Mouse (Mus musculus) embryonic facial prominence, embryonic 11.5 days (tissue): ENCODE data around the gene Cdk5. TPM values are rescaled to one million over a fixed set of nuclear protein-coding genes. Genes with fewer than 3 reads are reported as not detected.

Experiments used
- ATAC-seq: fragments of 200-750 bp; cut with Nextera tagmentation; replicated peaks from 2 replicates; pipeline ENCODE4 v1.8.0; 2017; ENCODE audit warnings: low read depth; ENCODE audit not compliant: insufficient number of reproducible peaks, low FRiP score, low TSS enrichment
- DNase-seq: peaks from one replicate; pipeline ENCODE4 v3.0.0-alpha.2; 2015; ENCODE audit warnings: low spot score
- H3K27ac ChIP-seq: fragments of 300-500 bp; sonication (generic); replicated peaks from 2 replicates; pipeline ENCODE4 v1.5.1; 2014; ENCODE audit warnings: mild to moderate bottlenecking, low read depth, low read length, control low read depth
- H3K27me3 ChIP-seq: fragments of 300-500 bp; sonication (generic); 2 replicates; pipeline ENCODE4 v1.6.1; 2014; ENCODE audit warnings: mild to moderate bottlenecking, low read length, moderate library complexity, mixed read lengths; ENCODE audit not compliant: control insufficient read depth, insufficient read depth
- H3K36me3 ChIP-seq: fragments of 300-500 bp; sonication (generic); replicated peaks from 2 replicates; pipeline ENCODE4 v1.6.1; 2014; ENCODE audit warnings: low read depth, mild to moderate bottlenecking, low read length, moderate library complexity, mixed read lengths; ENCODE audit not compliant: control insufficient read depth, insufficient read depth
- H3K4me1 ChIP-seq: fragments of 300-500 bp; sonication (generic); 2 replicates; pipeline ENCODE4 v1.6.1; 2014; ENCODE audit warnings: low read length, mixed read lengths; ENCODE audit not compliant: control insufficient read depth, insufficient read depth
- H3K4me2 ChIP-seq: fragments of 300-500 bp; sonication (generic); 2 replicates; pipeline ENCODE4 v1.6.1; 2014; ENCODE audit warnings: low read depth, mild to moderate bottlenecking, control low read depth, low read length, moderate library complexity
- H3K4me3 ChIP-seq: fragments of 300-500 bp; sonication (generic); 2 replicates; pipeline ENCODE4 v1.5.1; 2014; ENCODE audit warnings: low read depth, low read length, control low read depth
- H3K9ac ChIP-seq: fragments of 300-500 bp; sonication (generic); replicated peaks from 2 replicates; pipeline ENCODE4 v1.6.1; 2014; ENCODE audit warnings: mild to moderate bottlenecking, control low read depth, low read length
- H3K9me3 ChIP-seq: fragments of 300-500 bp; sonication (generic); replicated peaks from 2 replicates; pipeline ENCODE4 v1.6.1; 2016; ENCODE audit warnings: mild to moderate bottlenecking, low read length, inconsistent platforms, mixed read lengths; ENCODE audit not compliant: control insufficient read depth
- WGBS: fragments of 180-500 bp; shearing (Covaris S2); extraction: QIAGEN DNeasy Blood & Tissue Kit; methylation state at CpG from one replicate; pipeline ENCODE4 v1.1.7; 2014; 5-methylcytosine and 5-hydroxymethylcytosine counted together
- polyA plus RNA-seq: library from polyadenylated mRNA; unstranded; fragments of >200 nt; fragmentation: Nextera tagmentation; extraction: Ambion mirVana; gene quantifications from 2 replicates; pipeline ENCODE4 v1.2.1, GENCODE M21; 2014

The Cdk5 gene
- polyA plus RNA-seq, 1 experiment from 2014 or later, result 50.8 TPM

DNA sequence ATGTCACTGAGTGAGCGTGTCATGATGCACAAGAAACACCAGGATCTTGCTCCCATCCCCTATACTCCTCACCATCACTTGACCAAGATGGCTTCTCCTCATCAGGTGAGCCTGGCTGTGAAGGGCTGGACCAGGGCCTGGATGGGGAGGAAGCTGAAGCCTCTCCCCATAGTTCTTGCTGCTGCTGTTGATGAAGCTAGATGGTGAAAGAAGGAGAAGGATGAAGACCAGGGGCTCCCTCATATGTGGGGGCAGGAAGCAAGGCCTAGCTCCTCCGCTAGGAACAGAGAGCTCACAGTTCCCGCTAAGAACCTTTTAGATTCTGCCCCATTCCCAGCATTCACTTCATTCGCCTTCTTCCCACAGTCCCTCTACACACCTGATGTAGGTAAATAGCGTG lies 38.0 kb downstream of the Cdk5 start:
- no peak for ATAC-seq
- no peak for DNase-seq
- no peak overlapping the region for H3K27ac ChIP-seq
- H3K27me3 ChIP-seq, result peaks cover 14% of the 10 kb centered on the region
- no peak overlapping the region for H3K4me3 ChIP-seq
- 87% methylated on average over 5 of the region's 5 CpGs for WGBS
- H3K9me3 ChIP-seq, result no peaks in the 10 kb centered on the region
- no peak overlapping the region for H3K4me2 ChIP-seq
- H3K9ac ChIP-seq, result no peak overlapping the region
- no peaks in the 10 kb centered on the region for H3K36me3 ChIP-seq
- H3K4me1 ChIP-seq, result peaks cover 5% of the 10 kb centered on the region; the same call in 1 of the 2 replicates

DNA sequence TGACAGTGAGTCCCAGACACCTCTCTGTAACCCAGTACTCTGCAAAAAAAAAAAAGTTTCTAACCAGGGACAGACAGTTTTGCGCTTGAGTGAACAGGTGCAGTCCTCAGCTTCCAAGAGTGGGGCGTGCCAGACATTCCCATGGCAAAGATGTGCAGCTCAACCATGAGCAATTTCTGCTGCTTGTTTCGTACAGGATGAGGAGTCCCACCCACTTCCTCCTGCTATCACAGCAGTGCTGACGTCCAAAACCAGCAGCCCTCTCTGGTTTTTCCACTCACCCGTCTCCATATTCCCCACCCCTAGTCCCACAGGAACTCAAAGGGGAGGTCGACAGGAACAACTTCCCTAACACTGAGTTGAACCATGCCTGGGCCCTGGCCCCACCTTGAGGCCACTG lies 38.9 kb downstream of the Cdk5 start:
- ATAC-seq, result no peak
- H3K4me1 ChIP-seq, result peaks cover 5% of the 10 kb centered on the region; the same call in 1 of the 2 replicates

DNA sequence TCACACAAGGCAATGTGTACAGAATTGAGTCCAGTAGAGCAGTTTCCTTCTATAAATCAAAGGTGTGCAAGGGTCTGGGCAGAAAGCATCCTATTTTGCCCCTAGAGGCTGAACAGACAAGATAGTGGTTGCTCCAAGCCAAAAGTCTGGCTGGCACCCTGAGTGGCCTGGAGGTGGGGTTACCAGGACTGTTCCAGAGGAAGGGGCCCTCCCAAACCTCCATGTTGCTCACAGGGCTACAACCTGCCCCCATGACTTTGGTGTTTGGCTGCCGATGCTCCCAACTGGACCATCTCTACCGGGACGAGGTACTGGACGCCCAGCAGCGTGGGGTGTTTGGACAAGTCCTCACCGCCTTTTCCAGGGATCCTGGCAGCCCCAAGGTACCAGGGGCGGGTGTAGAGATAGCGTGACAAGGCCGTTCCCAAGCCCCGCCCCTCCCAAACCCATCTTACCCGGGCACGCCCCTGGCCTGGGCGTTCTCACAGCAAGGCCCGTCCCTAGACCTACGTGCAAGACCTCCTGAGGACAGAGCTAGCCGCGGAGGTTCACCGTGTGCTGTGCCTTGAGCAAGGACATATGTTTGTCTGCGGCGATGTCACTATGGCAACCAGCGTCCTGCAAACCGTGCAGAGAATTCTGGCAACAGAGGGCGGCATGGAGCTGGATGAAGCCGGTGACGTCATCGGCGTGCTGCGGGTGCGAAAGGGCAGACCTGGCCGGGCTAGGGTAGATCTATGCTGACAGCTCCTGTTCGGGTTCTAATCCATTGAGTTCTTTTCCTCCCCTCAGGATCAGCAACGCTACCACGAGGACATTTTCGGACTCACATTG lies 40.1 kb downstream of the Cdk5 start:
- Histone ChIP-seq H3K9me3 (no peaks in the 10 kb centered on the region), H3K9ac (peak overlapping the region; percentile 46), H3K4me2 (peak overlapping the region; percentile 79), H3K27me3 (peaks cover 12% of the 10 kb centered on the region), H3K4me1 (peaks cover 3% of the 10 kb centered on the region; the same call in 1 of the 2 replicates), H3K27ac (no peak overlapping the region), H3K4me3 (peak overlapping the region; percentile 42), H3K36me3 (no peaks in the 10 kb centered on the region)
- peak; percentile 86 for ATAC-seq
- peak; percentile 95 for DNase-seq
- WGBS, result under 1% methylated on average over 34 of the region's 34 CpGs

More for the DNA sequence above, 38.9 kb downstream of the Cdk5 start:
- H3K4me3 ChIP-seq, result no peak overlapping the region
- no peak overlapping the region for H3K9ac ChIP-seq
- H3K9me3 ChIP-seq, result no peaks in the 10 kb centered on the region
- 61% methylated on average over 6 of the region's 6 CpGs for WGBS
- H3K4me2 ChIP-seq, result no peak overlapping the region
- H3K27me3 ChIP-seq, result peaks cover 14% of the 10 kb centered on the region
- no peak overlapping the region for H3K27ac ChIP-seq
- no peak for DNase-seq
- no peaks in the 10 kb centered on the region for H3K36me3 ChIP-seq

DNA sequence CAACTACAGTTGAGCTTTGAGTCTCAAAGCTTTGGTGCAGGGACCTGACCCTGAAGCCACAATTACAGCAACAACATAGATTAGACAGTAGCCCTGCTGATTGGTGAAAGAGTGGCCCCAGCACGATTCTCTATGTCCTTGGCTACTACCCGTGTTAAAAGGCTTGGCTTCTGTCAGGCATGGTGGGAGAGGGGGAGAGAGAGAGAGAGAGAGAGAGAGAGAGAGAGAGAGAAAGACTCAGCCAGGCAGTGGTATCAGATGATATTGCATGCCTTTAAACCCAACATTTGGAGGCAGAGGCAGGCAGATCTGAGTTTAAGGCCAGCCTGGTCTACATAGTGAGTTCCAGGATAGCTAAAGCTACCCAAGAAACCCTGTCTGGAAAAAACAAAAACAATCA lies 41.3 kb downstream of the Cdk5 start:
- Histone ChIP-seq H3K9ac (no peak overlapping the region), H3K4me1 (peaks cover 2% of the 10 kb centered on the region; the same call in 1 of the 2 replicates), H3K4me2 (no peak overlapping the region), H3K36me3 (no peaks in the 10 kb centered on the region), H3K27me3 (0 out of 2 replicates have a peak, but pooled peaks cover 2% of the 10 kb centered on the region), H3K27ac (no peak overlapping the region), H3K9me3 (no peaks in the 10 kb centered on the region), H3K4me3 (no peak overlapping the region)
- no peak for ATAC-seq
- no peak for DNase-seq
- WGBS, result 76% methylated on average over 2 of the region's 2 CpGs

DNA sequence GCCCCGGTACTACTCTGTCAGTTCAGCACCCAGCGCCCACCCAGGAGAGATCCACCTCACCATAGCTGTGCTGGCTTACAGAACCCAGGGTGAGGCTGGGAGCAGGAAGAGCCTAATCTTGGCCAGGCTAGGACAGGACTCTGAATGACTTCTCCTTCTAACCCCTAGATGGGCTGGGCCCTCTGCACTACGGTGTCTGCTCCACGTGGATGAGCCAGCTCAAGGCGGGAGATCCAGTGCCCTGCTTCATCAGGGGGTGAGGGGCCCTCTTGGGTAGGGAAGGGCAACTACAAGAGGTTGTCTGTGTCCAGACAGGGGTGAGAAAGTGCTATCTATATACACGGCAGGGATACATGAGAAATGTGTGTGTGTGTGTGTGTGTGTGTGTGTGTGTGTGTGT lies 41.8 kb downstream of the Cdk5 start:
- DNase-seq (no peak), ATAC-seq (no peak)
- H3K4me2 ChIP-seq, result no peak overlapping the region
- H3K27me3 ChIP-seq, result no peaks in the 10 kb centered on the region
- H3K36me3 ChIP-seq, result no peaks in the 10 kb centered on the region
- H3K27ac ChIP-seq, result no peak overlapping the region
- no peak overlapping the region for H3K9ac ChIP-seq
- peaks cover 2% of the 10 kb centered on the region; the same call in 1 of the 2 replicates for H3K4me1 ChIP-seq
- H3K4me3 ChIP-seq, result no peak overlapping the region
- WGBS, result 79% methylated on average over 6 of the region's 6 CpGs
- no peaks in the 10 kb centered on the region for H3K9me3 ChIP-seq

DNA sequence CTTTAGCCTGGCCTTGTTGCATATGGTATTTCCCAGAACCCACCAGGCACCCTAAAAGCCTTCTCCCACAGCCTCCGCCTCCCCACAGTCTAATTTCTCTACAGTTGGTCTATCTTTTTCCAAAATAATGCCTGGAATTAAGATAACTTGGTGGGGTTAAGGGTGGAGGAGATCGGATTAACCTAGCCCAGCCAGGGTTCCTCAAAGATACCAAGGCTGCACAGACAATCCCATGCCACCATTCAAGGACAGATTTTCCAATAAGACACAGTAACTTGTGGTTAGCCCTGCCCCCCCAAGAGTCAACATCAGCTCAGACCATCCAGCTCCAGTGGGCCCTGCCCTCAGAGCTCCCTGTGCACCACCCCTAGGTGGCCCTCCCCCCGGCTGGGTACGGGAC lies 42.8 kb downstream of the Cdk5 start:
- DNase-seq, result no peak
- Histone ChIP-seq H3K4me3 (no peak overlapping the region), H3K4me2 (no peak overlapping the region), H3K27ac (no peak overlapping the region), H3K36me3 (no peaks in the 10 kb centered on the region), H3K9me3 (no peaks in the 10 kb centered on the region), H3K4me1 (peaks cover 2% of the 10 kb centered on the region; the same call in 1 of the 2 replicates), H3K27me3 (no peaks in the 10 kb centered on the region), H3K9ac (no peak overlapping the region)
- WGBS, result 93% methylated on average over 4 of the region's 4 CpGs
- ATAC-seq, result no peak

DNA sequence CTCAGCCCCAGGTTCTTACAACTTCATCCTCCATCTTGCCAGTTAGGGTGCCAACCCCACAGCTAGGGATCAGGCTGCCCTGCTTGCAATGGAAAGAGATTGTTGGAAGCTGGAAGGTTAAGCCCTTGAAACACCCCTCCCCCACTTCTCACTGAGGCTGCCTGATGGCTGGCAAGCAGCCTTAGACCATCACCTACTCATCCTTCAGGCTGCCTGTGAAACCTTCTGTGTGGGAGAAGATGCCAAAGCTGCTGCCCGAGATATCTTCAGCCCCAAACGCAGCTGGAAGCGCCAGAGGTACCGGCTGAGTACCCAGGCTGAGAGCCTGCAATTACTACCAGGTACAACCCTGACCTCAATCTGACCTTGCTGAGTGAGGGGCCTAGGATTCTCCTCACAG lies 43.8 kb downstream of the Cdk5 start:
- ATAC-seq (no peak), DNase-seq (no peak)
- Histone ChIP-seq H3K27ac (no peak overlapping the region), H3K4me3 (no peak overlapping the region), H3K4me1 (peaks cover 2% of the 10 kb centered on the region; the same call in 1 of the 2 replicates), H3K9ac (no peak overlapping the region), H3K4me2 (no peak overlapping the region), H3K36me3 (no peaks in the 10 kb centered on the region), H3K9me3 (no peaks in the 10 kb centered on the region), H3K27me3 (no peaks in the 10 kb centered on the region)
- 69% methylated on average over 4 of the region's 4 CpGs for WGBS

DNA sequence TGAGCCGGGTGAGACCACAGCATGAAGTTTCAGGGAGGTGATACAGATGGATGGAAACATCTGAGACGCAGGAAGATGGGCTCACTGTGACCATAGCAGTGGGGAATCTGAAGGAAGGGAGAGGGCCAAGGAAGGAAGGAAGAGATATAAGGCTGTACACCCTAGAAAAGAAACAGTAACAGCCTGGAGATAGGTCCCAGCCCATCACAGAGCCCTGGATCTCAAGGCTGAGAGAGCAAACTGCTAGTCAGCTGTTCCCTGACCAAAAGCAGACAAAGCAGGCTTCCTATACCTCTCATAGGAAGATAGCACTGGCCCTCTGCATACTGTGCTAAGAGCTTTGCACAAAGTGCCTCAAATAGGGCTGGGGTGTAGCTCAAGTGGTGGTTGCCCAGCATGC lies 44.6 kb downstream of the Cdk5 start:
- H3K4me1 ChIP-seq, result peaks cover under 1% of the 10 kb centered on the region; the same call in 1 of the 2 replicates
- H3K36me3 ChIP-seq, result no peaks in the 10 kb centered on the region
- DNase-seq (no peak), ATAC-seq (no peak)
- H3K9ac ChIP-seq, result no peak overlapping the region
- H3K27ac ChIP-seq, result no peak overlapping the region
- no peak overlapping the region for H3K4me2 ChIP-seq
- no peaks in the 10 kb centered on the region for H3K9me3 ChIP-seq
- 88% methylated on average over 2 of the region's 2 CpGs for WGBS
- no peaks in the 10 kb centered on the region for H3K27me3 ChIP-seq
- no peak overlapping the region for H3K4me3 ChIP-seq
